Comparison of ENCODE assay signal across 23 mouse cellular contexts in the genomic region with DNA sequence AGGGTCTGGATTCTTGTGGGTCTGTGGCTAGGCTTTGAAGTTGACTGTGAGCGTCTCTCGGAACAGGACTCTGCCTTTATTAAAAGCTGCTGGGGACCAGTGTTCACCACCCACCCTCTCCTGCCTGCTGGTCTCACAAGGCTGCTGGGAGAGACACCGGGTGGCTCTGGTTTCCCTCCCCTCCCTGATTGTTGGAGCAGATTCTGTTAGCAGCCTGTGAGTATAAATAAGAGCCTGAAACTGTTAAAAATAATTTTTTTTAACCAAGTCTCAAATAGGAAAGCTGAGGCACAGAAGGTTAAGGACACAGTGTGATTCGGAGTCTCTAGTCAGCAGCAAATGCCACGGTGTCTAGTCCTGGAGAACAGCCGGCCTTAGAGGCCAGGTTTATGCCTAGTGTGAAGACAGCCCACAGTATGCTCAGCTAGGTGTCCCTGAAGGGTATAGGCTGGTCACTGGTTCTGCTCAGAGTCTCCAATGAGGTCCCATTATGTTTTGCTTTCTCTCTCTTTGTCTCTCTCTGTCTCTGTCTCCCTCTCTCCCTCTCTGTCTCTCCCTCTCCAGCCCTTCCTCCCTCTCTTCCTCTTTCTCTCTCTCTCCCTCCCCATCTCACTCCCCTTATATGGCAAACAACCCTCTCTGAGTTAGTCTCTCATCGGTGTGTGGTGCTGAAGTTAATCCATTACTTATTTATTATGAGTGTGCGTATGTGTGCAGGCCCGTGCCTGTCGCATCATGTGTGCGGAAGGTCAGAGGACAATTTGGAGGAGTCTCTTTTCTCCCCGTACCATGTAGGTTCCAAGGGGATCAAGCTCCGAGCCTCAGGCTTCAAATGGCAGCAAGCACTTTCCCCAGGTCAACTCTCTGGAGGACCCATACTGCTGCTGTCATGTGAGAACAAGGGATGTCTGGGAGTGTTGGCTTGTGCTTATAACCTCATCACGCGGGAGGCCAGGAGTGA. TPM values are rescaled to one million over a fixed set of nuclear protein-coding genes. Genes with fewer than 3 reads are reported as not detected.
DNase-seq lines count a peak whose midpoint lies in the region; ATAC-seq lines count a peak whose summit lies in the region.
"Had no signal": no experiment of that assay in that cellular context is flagged by ENCODE, and none has a peak within 500 bp of the region (broad histone marks: within the 10 kb centered on the region; RNA-seq: fewer than 3 reads in every experiment).

No protein-coding gene starts in this region.

- WGBS in midbrain, embryonic 11.5 days, result 80% methylated on average over 15 of the region's 15 CpGs
- WGBS in midbrain, embryonic 14.5 days, result 77% methylated on average over 15 of the region's 15 CpGs
- WGBS in kidney, embryonic 16.5 days, result 60% methylated on average over 15 of the region's 15 CpGs
- WGBS in stomach, embryonic 16.5 days, result 66% methylated on average over 15 of the region's 15 CpGs

- no peaks in the 10 kb centered on the region for H3K9me3 ChIP-seq in midbrain, embryonic 11.5 days (ENCODE audit: control insufficient read depth, low read length)
- no peaks in the 10 kb centered on the region for H3K9me3 ChIP-seq in midbrain, embryonic 14.5 days (ENCODE audit: control insufficient read depth, low read length)
- no peaks in the 10 kb centered on the region for H3K9me3 ChIP-seq in kidney, embryonic 16.5 days (ENCODE audit: low read length)
- no peaks in the 10 kb centered on the region for H3K9me3 ChIP-seq in stomach, embryonic 16.5 days (replicated peaks; ENCODE audit: control insufficient read depth, low read length)
- H3K9me3 ChIP-seq: embryonic facial prominence, embryonic 13.5 days; lung, embryonic 15.5 days; midbrain, embryonic 10.5 days had no signal

- H3K27ac ChIP-seq in midbrain, embryonic 11.5 days (ENCODE audit: low read depth, low read length), result no peak overlapping the region
- no peak overlapping the region for H3K27ac ChIP-seq in midbrain, embryonic 14.5 days (replicated peaks; ENCODE audit: low read depth, low read length)
- H3K27ac ChIP-seq in kidney, embryonic 16.5 days (ENCODE audit: low read length), result peak overlapping the region; percentile 64
- peak overlapping the region; percentile 21; the same call in 1 of the 2 replicates for H3K27ac ChIP-seq in stomach, embryonic 16.5 days (ENCODE audit: low read length)
- H3K27ac ChIP-seq: embryonic facial prominence, embryonic 13.5 days; hindbrain, embryonic 14.5 days; liver, embryonic 14.5 days; lung, embryonic 15.5 days; macrophage; midbrain, embryonic 10.5 days had no signal

- no peak overlapping the region for H3K4me3 ChIP-seq in midbrain, embryonic 11.5 days (ENCODE audit: low read depth, low read length)
- no peak overlapping the region for H3K4me3 ChIP-seq in midbrain, embryonic 14.5 days (replicated peaks; ENCODE audit: low read depth, low read length)
- no peak overlapping the region for H3K4me3 ChIP-seq in kidney, embryonic 16.5 days (ENCODE audit: low read length)
- no peak overlapping the region for H3K4me3 ChIP-seq in stomach, embryonic 16.5 days (replicated peaks; ENCODE audit: low read length)
- H3K4me3 ChIP-seq: embryonic facial prominence, embryonic 13.5 days; lung, embryonic 15.5 days; midbrain, embryonic 10.5 days had no signal

- no peaks in the 10 kb centered on the region for H3K36me3 ChIP-seq in midbrain, embryonic 11.5 days (ENCODE audit: control insufficient read depth, insufficient read depth, low read length)
- H3K36me3 ChIP-seq in midbrain, embryonic 14.5 days (ENCODE audit: control insufficient read depth, insufficient read depth, low read length), result no peaks in the 10 kb centered on the region
- no peaks in the 10 kb centered on the region for H3K36me3 ChIP-seq in kidney, embryonic 16.5 days (ENCODE audit: insufficient read depth, low read length)
- no peaks in the 10 kb centered on the region for H3K36me3 ChIP-seq in stomach, embryonic 16.5 days (ENCODE audit: control insufficient read depth, insufficient read depth, low read length)
- H3K36me3 ChIP-seq: embryonic facial prominence, embryonic 13.5 days; lung, embryonic 15.5 days; midbrain, embryonic 10.5 days had no signal

- no peak for ATAC-seq in midbrain, embryonic 11.5 days (ENCODE audit: low FRiP score)
- ATAC-seq in midbrain, embryonic 14.5 days (ENCODE audit: low FRiP score, low TSS enrichment), result no peak
- peak; percentile 33; the same call in 1 of the 2 replicates for ATAC-seq in kidney, embryonic 16.5 days (ENCODE audit: low FRiP score, low TSS enrichment)
- 0 out of 2 replicates have a peak, but pooled peaks have one; percentile 11 for ATAC-seq in stomach, embryonic 16.5 days (ENCODE audit: insufficient read depth, low FRiP score)
- ATAC-seq in erythroblast, adult 5-6 weeks (replicated peaks; ENCODE audit: low FRiP score, poor library complexity, severe bottlenecking), result no peak
- ATAC-seq: forebrain, postnatal 0 days had no signal

- no peak overlapping the region for H3K4me2 ChIP-seq in midbrain, embryonic 11.5 days
- H3K4me2 ChIP-seq in midbrain, embryonic 14.5 days (ENCODE audit: low read length), result no peak overlapping the region
- H3K4me2 ChIP-seq in kidney, embryonic 16.5 days (replicated peaks; ENCODE audit: low read depth, low read length), result no peak overlapping the region
- no peak overlapping the region for H3K4me2 ChIP-seq in stomach, embryonic 16.5 days (ENCODE audit: low read depth, low read length)
- H3K4me2 ChIP-seq: embryonic facial prominence, embryonic 13.5 days; heart, embryonic 11.5 days; hindbrain, embryonic 14.5 days; lung, embryonic 15.5 days had no signal

- H3K9ac ChIP-seq in midbrain, embryonic 11.5 days (ENCODE audit: low read length), result no peak overlapping the region
- no peak overlapping the region for H3K9ac ChIP-seq in midbrain, embryonic 14.5 days (replicated peaks; ENCODE audit: low read length)
- no peak overlapping the region for H3K9ac ChIP-seq in kidney, embryonic 16.5 days (replicated peaks; ENCODE audit: low read length)
- H3K9ac ChIP-seq in stomach, embryonic 16.5 days (ENCODE audit: low read length), result no peak overlapping the region
- H3K9ac ChIP-seq: embryonic facial prominence, embryonic 13.5 days; forebrain, postnatal 0 days; hindbrain, embryonic 14.5 days; liver, embryonic 14.5 days; lung, embryonic 15.5 days had no signal

- H3K27me3 ChIP-seq in midbrain, embryonic 11.5 days (ENCODE audit: control insufficient read depth, insufficient read depth, low read length), result peaks cover 43% of the 10 kb centered on the region
- H3K27me3 ChIP-seq in midbrain, embryonic 14.5 days (ENCODE audit: control insufficient read depth, insufficient read depth, low read length), result peaks cover 20% of the 10 kb centered on the region; the same call in 1 of the 2 replicates
- no peaks in the 10 kb centered on the region for H3K27me3 ChIP-seq in kidney, embryonic 16.5 days (ENCODE audit: insufficient read depth, low read length)
- H3K27me3 ChIP-seq in stomach, embryonic 16.5 days (ENCODE audit: control insufficient read depth, insufficient read depth, low read length), result no peaks in the 10 kb centered on the region
- H3K27me3 ChIP-seq: CH12.LX; embryonic facial prominence, embryonic 13.5 days; lung, embryonic 15.5 days had no signal

- peak; percentile 25 for DNase-seq in cerebellum, adult 9-10 months
- no peak for DNase-seq in cerebellum, postnatal 10 days
- DNase-seq in midbrain, embryonic 11.5 days (ENCODE audit: low spot score, missing footprints), result peak; percentile 71
- DNase-seq in midbrain, embryonic 14.5 days, result no peak
- no peak for DNase-seq in urinary bladder, postnatal 10 days (ENCODE audit: low spot score)
- DNase-seq: cerebellum, postnatal 14 days; forebrain, postnatal 0 days; heart, postnatal 14 days; spleen, adult 18-20 months; thymus, adult 18-20 months; thymus, postnatal 4 days had no signal

- H3K4me1 ChIP-seq in midbrain, embryonic 11.5 days (ENCODE audit: control insufficient read depth, insufficient read depth, low read length), result peaks cover 6% of the 10 kb centered on the region
- peaks cover 7% of the 10 kb centered on the region for H3K4me1 ChIP-seq in midbrain, embryonic 14.5 days (ENCODE audit: control insufficient read depth, insufficient read depth, low read length)
- H3K4me1 ChIP-seq in kidney, embryonic 16.5 days (ENCODE audit: insufficient read depth, low read length), result peaks cover 16% of the 10 kb centered on the region
- peaks cover 7% of the 10 kb centered on the region for H3K4me1 ChIP-seq in stomach, embryonic 16.5 days (ENCODE audit: control insufficient read depth, insufficient read depth, low read length)

RNA-seq across cellular contexts. Expression of a gene that starts 59.1 kb away (rescaled TPM):
- polyA plus RNA-seq in midbrain, embryonic 11.5 days (2014; fragmentation: Nextera tagmentation; extraction: Ambion mirVana), result 38.5 and 44.3 TPM in 2 replicates
- polyA plus RNA-seq in midbrain, embryonic 14.5 days (2014; fragmentation: Nextera tagmentation; extraction: Ambion mirVana), result 38.0 and 43.1 TPM in 2 replicates
- polyA plus RNA-seq in kidney, embryonic 16.5 days (2015; fragmentation: Nextera tagmentation; extraction: Ambion mirVana), result 21.2 and 22.5 TPM in 2 replicates
- 3.4 and 4.8 TPM in 2 replicates for polyA plus RNA-seq in stomach, embryonic 16.5 days (2015; fragmentation: Nextera tagmentation; extraction: Ambion mirVana)
- not detected in 2 replicates for total RNA-seq in erythroblast, adult 5-6 weeks (2015; ENCODE audit: low replicate concordance)
- total RNA-seq in erythroblast, adult 5-6 weeks (2017; ENCODE audit: low replicate concordance), result not detected in 2 replicates
- total RNA-seq: CH12.LX, MEL had no signal
- polyA plus RNA-seq: macrophage had no signal

Comparison
In these comparisons a context has a peak if more than half of its experiments do, and no peak if none do; other contexts are left out.
1. DNase-seq: peak in cerebellum, adult 9-10 months (single experiment) and midbrain, embryonic 11.5 days (single experiment); none in cerebellum, postnatal 10 days (0 of 2), midbrain, embryonic 14.5 days (single experiment) and urinary bladder, postnatal 10 days (single experiment).
2. ATAC-seq: peak in kidney, embryonic 16.5 days (single experiment) and stomach, embryonic 16.5 days (single experiment); none in midbrain, embryonic 11.5 days (single experiment), midbrain, embryonic 14.5 days (single experiment) and erythroblast, adult 5-6 weeks (single experiment).
3. H3K27ac ChIP-seq: peak in kidney, embryonic 16.5 days (single experiment) and stomach, embryonic 16.5 days (single experiment); none in midbrain, embryonic 11.5 days (single experiment) and midbrain, embryonic 14.5 days (single experiment).